Mouse (Mus musculus) kidney, postnatal 0 days (tissue): ENCODE measurements at regions not wholly inside any gene's neighbourhood (a gene's known extent, or its start where the extent isn't known, plus 50 kb on each side); places are given as distances from the start of the nearest gene placed in this dataset.
A peak's percentile ranks its signal among the peaks of the same experiment; 100 is the strongest.
"Not testable (repeated sequence)": the region's sequence is repeated elsewhere in the genome, so short reads cannot be mapped to it uniquely, and the experiment has no call there.

ENCODE experiments used
- ATAC-seq: fragments of 200-750 bp; cut with Nextera tagmentation; replicated peaks from 2 replicates; pipeline ENCODE4 v1.8.0; 2017; ENCODE audit warnings: low read depth, moderate number of reproducible peaks, moderate TSS enrichment, moderate library complexity; ENCODE audit not compliant: low FRiP score
- DNase-seq: peaks from one replicate; pipeline ENCODE4 v3.0.0-alpha.2; 2016; ENCODE audit warnings: low spot score
- H3K27ac ChIP-seq: fragments of 300-500 bp; sonication (generic); 2 replicates; pipeline ENCODE4 v1.5.1; 2014; ENCODE audit warnings: mild to moderate bottlenecking
- H3K27me3 ChIP-seq: fragments of 300-500 bp; sonication (generic); 2 replicates; pipeline ENCODE4 v1.6.1; 2014; ENCODE audit warnings: low read length, mixed read lengths; ENCODE audit not compliant: insufficient read depth
- H3K36me3 ChIP-seq: fragments of 300-500 bp; sonication (generic); 2 replicates; pipeline ENCODE4 v1.6.1; 2014; ENCODE audit warnings: low read length, mixed read lengths; ENCODE audit not compliant: insufficient read depth
- H3K4me1 ChIP-seq: fragments of 300-500 bp; sonication (generic); replicated peaks from 2 replicates; pipeline ENCODE4 v1.6.1; 2014; ENCODE audit warnings: antibody characterized with exemption, low read length, mixed read lengths; ENCODE audit not compliant: insufficient read depth
- H3K4me2 ChIP-seq: fragments of 300-500 bp; sonication (generic); 2 replicates; pipeline ENCODE4 v1.6.1; 2014; ENCODE audit warnings: mild to moderate bottlenecking, low read length, moderate library complexity, mixed read lengths
- H3K4me3 ChIP-seq: fragments of 300-500 bp; sonication (generic); replicated peaks from 2 replicates; pipeline ENCODE4 v1.5.1; 2014; ENCODE audit warnings: low read depth, low read length
- H3K9ac ChIP-seq: fragments of 300-500 bp; sonication (generic); 2 replicates; pipeline ENCODE4 v1.6.1; 2014; ENCODE audit warnings: low read depth, low read length
- H3K9me3 ChIP-seq: fragments of 300-500 bp; sonication (generic); replicated peaks from 2 replicates; pipeline ENCODE4 v1.6.1; 2016; ENCODE audit warnings: low read length, inconsistent platforms, mixed read lengths
- CTCF ChIP-seq: IDR thresholded peaks from 2 replicates; pipeline ENCODE4 v1.5.1; 2016; ENCODE audit warnings: antibody characterized with exemption, low read depth, mild to moderate bottlenecking, moderate library complexity
- WGBS: fragments of 180-500 bp; shearing (Covaris S2); extraction: QIAGEN DNeasy Blood & Tissue Kit; methylation state at CpG from one replicate; pipeline ENCODE4 v1.1.7; 2014; 5-methylcytosine and 5-hydroxymethylcytosine counted together

- ATAC-seq (no peak), DNase-seq (no peak)
- no peak overlapping the region for H3K27ac ChIP-seq
- no peak for TF ChIP-seq CTCF
- H3K36me3 ChIP-seq, result no peaks in the 10 kb centered on the region
- H3K4me3 ChIP-seq, result no peak overlapping the region
- no peak overlapping the region for H3K9ac ChIP-seq
- H3K27me3 ChIP-seq, result no peaks in the 10 kb centered on the region
- WGBS, result 92% methylated on average over 14 of the region's 14 CpGs
- H3K4me1 ChIP-seq, result no peaks in the 10 kb centered on the region
- H3K9me3 ChIP-seq, result no peaks in the 10 kb centered on the region
- H3K4me2 ChIP-seq, result no peak overlapping the region
These were observed 107.1 kb upstream of the Klf3 start for GRCm38 (mm10) chr5:64696099-64696498.

DNA sequence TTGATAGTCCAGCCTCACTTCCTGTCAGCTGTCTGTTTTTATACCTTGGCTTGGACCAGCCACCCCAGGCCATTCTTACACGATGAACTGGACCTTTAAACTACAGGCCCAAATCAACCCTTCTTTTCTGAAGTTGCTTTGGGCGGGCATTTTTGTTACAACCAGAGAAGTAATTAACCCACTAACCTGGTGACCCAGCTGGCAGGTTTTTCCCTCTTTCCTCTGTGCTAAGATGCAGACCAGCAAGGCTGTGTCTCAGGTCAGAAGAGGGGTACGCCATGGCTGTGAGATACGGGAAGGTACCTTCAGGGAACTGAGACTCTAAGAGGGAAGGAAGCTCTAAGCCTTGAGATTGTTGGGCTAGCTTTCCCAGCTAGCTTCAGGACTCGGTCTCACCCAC is 105.7 kb upstream of the Klf3 start:
- Histone ChIP-seq H3K4me3 (no peak overlapping the region), H3K27me3 (no peaks in the 10 kb centered on the region), H3K4me1 (peaks cover 4% of the 10 kb centered on the region; the same call in 1 of the 2 replicates), H3K27ac (no peak overlapping the region), H3K4me2 (no peak overlapping the region), H3K9ac (no peak overlapping the region), H3K9me3 (no peaks in the 10 kb centered on the region), H3K36me3 (no peaks in the 10 kb centered on the region)
- 87% methylated on average over 5 of the region's 5 CpGs for WGBS
- ATAC-seq (no peak), DNase-seq (no peak)
- no peak for TF ChIP-seq CTCF

GRCm38 (mm10) chr5:64698458-64699116 is 104.6 kb upstream of the Klf3 start:
- no peak for TF ChIP-seq CTCF
- Histone ChIP-seq H3K9ac (no peak overlapping the region), H3K9me3 (no peaks in the 10 kb centered on the region), H3K36me3 (no peaks in the 10 kb centered on the region), H3K4me1 (peaks cover 9% of the 10 kb centered on the region), H3K27me3 (no peaks in the 10 kb centered on the region), H3K4me2 (no peak overlapping the region), H3K27ac (no peak overlapping the region), H3K4me3 (no peak overlapping the region)
- WGBS, result 74% methylated on average over 6 of the region's 6 CpGs
- DNase-seq, result no peak
- ATAC-seq, result no peak

DNA sequence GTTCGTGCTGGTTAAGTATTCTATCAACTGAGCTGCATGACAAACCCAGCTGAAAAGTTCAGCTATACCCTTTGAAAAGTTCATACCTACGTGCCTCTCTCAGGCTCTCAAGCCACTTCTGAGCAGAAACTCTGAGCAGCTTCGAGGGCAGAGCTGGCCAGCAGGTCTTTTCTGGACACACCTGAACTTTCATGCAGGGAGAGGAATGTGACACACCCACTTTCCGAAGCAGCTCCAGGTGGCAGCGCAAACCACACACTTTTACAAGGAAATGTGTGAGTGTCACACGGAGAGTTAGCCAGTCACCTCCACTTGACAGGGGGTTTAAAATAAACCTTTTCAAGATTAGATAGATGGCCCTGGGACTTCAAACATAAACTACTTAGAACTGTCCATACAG is 103.2 kb upstream of the Klf3 start:
- WGBS, result 78% methylated on average over 6 of the region's 6 CpGs
- no peak overlapping the region for H3K27ac ChIP-seq
- no peaks in the 10 kb centered on the region for H3K9me3 ChIP-seq

GRCm38 (mm10) chr5:64701219-64701779 is 101.9 kb upstream of the Klf3 start:
- Histone ChIP-seq H3K4me3 (no peak overlapping the region), H3K27ac (peak overlapping the region; percentile 75), H3K9ac (no peak overlapping the region), H3K4me2 (no peak overlapping the region), H3K9me3 (no peaks in the 10 kb centered on the region), H3K27me3 (no peaks in the 10 kb centered on the region), H3K4me1 (peaks cover 15% of the 10 kb centered on the region), H3K36me3 (no peaks in the 10 kb centered on the region)
- 73% methylated on average over 14 of the region's 14 CpGs for WGBS
- no peak for DNase-seq
- ATAC-seq, result no peak
- TF ChIP-seq CTCF, result no peak

More for the DNA sequence above, 103.2 kb upstream of the Klf3 start:
- TF ChIP-seq CTCF, result no peak
- ATAC-seq (no peak), DNase-seq (no peak)
- Histone ChIP-seq H3K4me1 (peaks cover 15% of the 10 kb centered on the region), H3K4me3 (no peak overlapping the region), H3K4me2 (no peak overlapping the region), H3K27me3 (no peaks in the 10 kb centered on the region), H3K36me3 (no peaks in the 10 kb centered on the region), H3K9ac (no peak overlapping the region)

- no peaks in the 10 kb centered on the region for H3K27me3 ChIP-seq
- peak overlapping the region; percentile 75 for H3K27ac ChIP-seq
- H3K36me3 ChIP-seq, result no peaks in the 10 kb centered on the region
- no peaks in the 10 kb centered on the region for H3K9me3 ChIP-seq
- no peak overlapping the region for H3K4me3 ChIP-seq
- ATAC-seq (no peak), DNase-seq (peak; percentile 59)
- TF ChIP-seq CTCF, result no peak
- peaks cover 15% of the 10 kb centered on the region for H3K4me1 ChIP-seq
- peak overlapping the region; percentile 11; the same call in 1 of the 2 replicates for H3K4me2 ChIP-seq
- H3K9ac ChIP-seq, result no peak overlapping the region
- WGBS, result 21% methylated on average over 7 of the region's 7 CpGs
These were observed 101.4 kb upstream of the Klf3 start for GRCm38 (mm10) chr5:64701780-64702231.

DNA sequence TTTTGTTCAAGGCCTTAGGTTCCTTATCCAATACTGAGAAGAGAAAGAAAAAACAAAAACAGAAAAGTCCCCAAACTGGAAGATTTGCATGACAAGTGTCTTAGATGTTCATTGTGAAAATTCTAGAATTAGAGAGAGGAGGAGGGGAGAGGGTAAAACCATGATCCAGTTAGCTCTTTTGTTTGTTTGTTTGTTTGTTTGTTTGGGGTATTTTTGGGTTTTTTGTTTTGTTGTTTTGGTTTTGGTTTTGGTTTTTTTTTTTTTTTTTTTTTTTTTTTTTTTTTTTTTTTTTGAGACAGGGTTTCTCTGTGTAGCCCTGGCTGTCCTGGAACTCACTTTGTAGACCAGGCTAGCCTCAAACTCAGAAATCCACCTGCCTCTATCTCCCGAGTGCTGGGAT is 100.8 kb upstream of the Klf3 start:
- not testable (repeated sequence) for H3K9ac ChIP-seq, DNase-seq, ATAC-seq, H3K9me3 ChIP-seq, H3K4me3 ChIP-seq, H3K36me3 ChIP-seq, H3K4me2 ChIP-seq, H3K27me3 ChIP-seq
- H3K4me1 ChIP-seq, result peaks cover 15% of the 10 kb centered on the region
- H3K27ac ChIP-seq, result peak overlapping the region; percentile 75
- 75% methylated on average over 1 of the region's 1 CpGs for WGBS
